Mouse (Mus musculus): ENCODE data around the gene Inhba.

- TF ChIP-seq GATA1 (IDR thresholded peaks at IDR 0.05; ENCODE audit: low read length): no peak
- TF ChIP-seq TAL1 (IDR thresholded peaks at IDR 0.05; ENCODE audit: low read length): no peak
These were observed 9.0 kb downstream of the Inhba start for GRCm38 (mm10) chr13:16020659-16021058.

Measured in erythroblast, embryonic 14.5 days (primary cell).